Mouse (Mus musculus): ENCODE measurements around the gene Tssk6. TPM values are rescaled to one million over a fixed set of nuclear protein-coding genes. Genes with fewer than 3 reads are reported as not detected.
A peak's percentile ranks its signal among the peaks of the same experiment; 100 is the strongest.
"Not testable (repeated sequence)": the region's sequence is repeated elsewhere in the genome, so short reads cannot be mapped to it uniquely, and the experiment has no call there.

Tssk6 gene
- polyA plus RNA-seq, 1 experiment from 2014 or later: 4.5 TPM

DNA sequence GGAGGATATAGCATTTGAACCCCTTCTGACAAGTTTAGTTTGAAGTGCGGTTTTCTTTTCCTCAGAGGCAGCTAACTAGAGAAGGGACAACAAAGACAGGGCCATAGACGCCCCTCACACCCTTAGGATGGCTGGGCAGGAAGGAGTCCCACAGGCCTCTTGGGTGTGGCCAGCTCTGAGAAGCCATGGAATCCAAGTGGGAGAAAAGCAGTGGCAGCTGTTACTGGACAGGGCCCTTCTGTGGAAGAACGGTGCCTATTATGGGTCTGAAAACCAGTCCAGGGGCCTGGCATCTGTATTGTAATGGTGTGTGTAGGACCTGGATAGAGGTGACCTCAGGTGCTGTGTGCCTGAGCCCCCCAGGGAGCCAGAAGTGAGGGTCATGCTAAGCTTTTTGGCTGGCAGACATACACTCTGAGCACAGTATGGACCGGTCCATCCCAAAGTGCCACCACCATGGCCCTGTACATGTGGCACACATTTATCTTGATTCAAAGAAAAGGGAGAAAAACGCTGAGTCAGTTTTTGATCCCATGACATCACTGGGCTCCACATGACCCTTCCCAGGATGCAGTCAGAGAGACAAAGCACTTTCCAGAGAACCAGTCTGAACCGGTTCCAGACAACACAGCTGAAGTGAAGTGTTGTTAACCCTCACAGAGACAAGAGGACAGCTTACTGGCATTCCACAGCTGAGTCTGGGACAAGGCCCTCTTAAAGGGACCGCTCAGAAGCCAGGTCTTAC, 34.2 kb downstream of the Tssk6 start:
- no peak overlapping the region for H3K4me2 ChIP-seq
- peak; percentile 45; the same call in 1 of the 2 replicates for ATAC-seq (replicated peaks; ENCODE audit: low FRiP score)
- H3K36me3 ChIP-seq (ENCODE audit: control insufficient read depth, insufficient read depth, low read length): peaks cover 14% of the 10 kb centered on the region
- no peak overlapping the region for H3K4me3 ChIP-seq (ENCODE audit: low read depth, low read length)
- H3K27ac ChIP-seq (ENCODE audit: low read depth, low read length): no peak overlapping the region
- H3K9ac ChIP-seq (ENCODE audit: low read depth, low read length): no peak overlapping the region
- H3K9me3 ChIP-seq (ENCODE audit: control insufficient read depth, low read length): no peaks in the 10 kb centered on the region
- WGBS: 76% methylated on average over 7 of the region's 7 CpGs
- H3K27me3 ChIP-seq (replicated peaks; ENCODE audit: control insufficient read depth, insufficient read depth, low read length): no peaks in the 10 kb centered on the region
- H3K4me1 ChIP-seq (replicated peaks; ENCODE audit: control insufficient read depth, insufficient read depth, low read length): peaks cover 36% of the 10 kb centered on the region
- DNase-seq (ENCODE audit: low spot score): no peak

- Histone ChIP-seq H3K4me1 (replicated peaks; ENCODE audit: control insufficient read depth, insufficient read depth, low read length) (peaks cover 44% of the 10 kb centered on the region), H3K27ac (ENCODE audit: low read depth, low read length) (no peak overlapping the region), H3K27me3 (replicated peaks; ENCODE audit: control insufficient read depth, insufficient read depth, low read length) (no peaks in the 10 kb centered on the region), H3K36me3 (ENCODE audit: control insufficient read depth, insufficient read depth, low read length) (peaks cover 14% of the 10 kb centered on the region), H3K4me3 (ENCODE audit: low read depth, low read length) (no peak overlapping the region), H3K9ac (ENCODE audit: low read depth, low read length) (no peak overlapping the region), H3K4me2 (no peak overlapping the region), H3K9me3 (ENCODE audit: control insufficient read depth, low read length) (no peaks in the 10 kb centered on the region)
- DNase-seq (ENCODE audit: low spot score) (no peak), ATAC-seq (replicated peaks; ENCODE audit: low FRiP score) (no peak)
- WGBS: 60% methylated on average over 3 of the region's 3 CpGs
These were observed 35.5 kb downstream of the Tssk6 start for GRCm38 (mm10) chr8:69937466-69937865.

GRCm38 (mm10) chr8:69938245-69938982, 36.4 kb downstream of the Tssk6 start:
- H3K27me3 ChIP-seq (replicated peaks; ENCODE audit: control insufficient read depth, insufficient read depth, low read length): no peaks in the 10 kb centered on the region
- ATAC-seq (replicated peaks; ENCODE audit: low FRiP score): no peak
- no peak for DNase-seq (ENCODE audit: low spot score)
- H3K4me2 ChIP-seq: no peak overlapping the region
- H3K9me3 ChIP-seq (ENCODE audit: control insufficient read depth, low read length): no peaks in the 10 kb centered on the region
- no peak overlapping the region for H3K27ac ChIP-seq (ENCODE audit: low read depth, low read length)
- WGBS: 54% methylated on average over 6 of the region's 6 CpGs
- no peak overlapping the region for H3K9ac ChIP-seq (ENCODE audit: low read depth, low read length)
- peaks cover 14% of the 10 kb centered on the region for H3K36me3 ChIP-seq (ENCODE audit: control insufficient read depth, insufficient read depth, low read length)
- H3K4me1 ChIP-seq (replicated peaks; ENCODE audit: control insufficient read depth, insufficient read depth, low read length): peaks cover 44% of the 10 kb centered on the region
- H3K4me3 ChIP-seq (ENCODE audit: low read depth, low read length): no peak overlapping the region

DNA sequence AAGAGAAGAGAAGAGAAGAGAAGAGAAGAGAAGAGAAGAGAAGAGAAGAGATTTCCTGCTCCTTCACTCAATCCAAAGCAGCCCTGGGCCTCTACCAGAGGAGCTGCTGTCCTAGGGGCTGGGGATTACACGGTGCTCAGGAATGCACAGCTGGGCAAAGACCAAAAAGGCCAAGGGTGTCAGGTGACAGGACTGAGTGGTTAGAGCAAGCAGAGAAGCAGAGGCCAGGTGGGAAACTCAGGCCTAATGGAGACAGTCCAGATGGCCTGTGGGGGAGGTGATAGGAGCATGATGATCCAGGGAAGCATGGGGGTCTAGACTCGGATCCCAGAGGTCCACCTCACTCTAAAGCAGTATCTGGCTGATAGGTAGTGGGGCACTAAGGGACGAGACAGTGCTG, 37.6 kb downstream of the Tssk6 start:
- 0 out of 2 replicates have a peak overlapping the region, but pooled peaks have one; percentile 22 for H3K27ac ChIP-seq (ENCODE audit: low read depth, low read length)
- ATAC-seq (replicated peaks; ENCODE audit: low FRiP score): no peak
- H3K4me2 ChIP-seq: no peak overlapping the region
- DNase-seq (ENCODE audit: low spot score): no peak
- no peak overlapping the region for H3K9ac ChIP-seq (ENCODE audit: low read depth, low read length)
- 24% methylated on average over 3 of the region's 3 CpGs for WGBS
- peaks cover 55% of the 10 kb centered on the region for H3K4me1 ChIP-seq (replicated peaks; ENCODE audit: control insufficient read depth, insufficient read depth, low read length)
- no peak overlapping the region for H3K4me3 ChIP-seq (ENCODE audit: low read depth, low read length)
- no peaks in the 10 kb centered on the region for H3K27me3 ChIP-seq (replicated peaks; ENCODE audit: control insufficient read depth, insufficient read depth, low read length)
- H3K36me3 ChIP-seq (ENCODE audit: control insufficient read depth, insufficient read depth, low read length): peaks cover 11% of the 10 kb centered on the region
- no peaks in the 10 kb centered on the region for H3K9me3 ChIP-seq (ENCODE audit: control insufficient read depth, low read length)

DNA sequence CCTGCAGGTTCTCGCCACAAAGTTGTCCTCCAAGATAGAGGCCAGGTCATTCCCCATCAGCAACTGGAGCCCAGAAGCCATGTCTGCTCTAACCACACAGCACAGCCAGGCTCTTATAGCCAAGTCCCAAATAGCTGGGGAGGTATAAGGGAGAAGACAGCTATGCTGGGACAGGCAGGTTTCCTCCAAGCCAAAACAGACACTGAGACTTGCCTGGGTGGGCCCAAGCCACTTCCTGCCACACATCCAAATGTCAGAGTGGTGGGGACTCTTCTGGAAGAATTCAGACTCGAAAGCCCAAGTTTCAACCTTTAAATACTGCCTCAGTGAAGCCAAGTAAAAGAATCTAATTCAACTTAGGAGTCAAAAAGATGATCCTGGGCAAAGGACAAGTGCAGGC, 38.4 kb downstream of the Tssk6 start:
- Histone ChIP-seq H3K27ac (ENCODE audit: low read depth, low read length) (peak overlapping the region; percentile 57; the same call in 1 of the 2 replicates), H3K4me3 (ENCODE audit: low read depth, low read length) (no peak overlapping the region), H3K4me1 (replicated peaks; ENCODE audit: control insufficient read depth, insufficient read depth, low read length) (peaks cover 55% of the 10 kb centered on the region), H3K9me3 (ENCODE audit: control insufficient read depth, low read length) (no peaks in the 10 kb centered on the region), H3K4me2 (no peak overlapping the region), H3K9ac (ENCODE audit: low read depth, low read length) (no peak overlapping the region), H3K36me3 (ENCODE audit: control insufficient read depth, insufficient read depth, low read length) (peaks cover 9% of the 10 kb centered on the region), H3K27me3 (replicated peaks; ENCODE audit: control insufficient read depth, insufficient read depth, low read length) (no peaks in the 10 kb centered on the region)
- no peak for DNase-seq (ENCODE audit: low spot score)
- WGBS: 63% methylated on average over 2 of the region's 2 CpGs
- ATAC-seq (replicated peaks; ENCODE audit: low FRiP score): no peak

DNA sequence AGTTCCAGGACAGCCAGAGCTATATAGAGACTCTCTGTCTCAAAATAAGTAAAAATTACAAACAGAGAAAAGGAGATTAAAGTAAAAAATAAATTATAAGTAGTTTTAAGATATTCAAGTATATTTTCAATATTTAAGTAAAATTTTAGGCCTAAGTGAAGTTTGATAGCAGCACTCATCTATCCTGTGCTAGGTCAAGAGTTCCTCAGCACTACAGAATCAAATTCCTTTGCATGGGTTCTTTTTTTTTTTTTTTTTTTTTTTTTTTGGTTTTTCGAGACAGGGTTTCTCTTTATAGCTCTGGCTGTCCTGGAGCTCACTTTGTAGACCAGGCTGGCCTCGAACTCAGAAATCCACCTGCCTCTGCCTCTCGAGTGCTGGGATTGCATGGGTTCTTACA, 40.5 kb downstream of the Tssk6 start:
- not testable (repeated sequence) for ATAC-seq (replicated peaks; ENCODE audit: low FRiP score); H3K4me3 ChIP-seq (ENCODE audit: low read depth, low read length); H3K9ac ChIP-seq (ENCODE audit: low read depth, low read length); H3K9me3 ChIP-seq (ENCODE audit: control insufficient read depth, low read length); DNase-seq (ENCODE audit: low spot score); H3K27ac ChIP-seq (ENCODE audit: low read depth, low read length); H3K36me3 ChIP-seq (ENCODE audit: control insufficient read depth, insufficient read depth, low read length); H3K4me2 ChIP-seq; H3K27me3 ChIP-seq (replicated peaks; ENCODE audit: control insufficient read depth, insufficient read depth, low read length)
- H3K4me1 ChIP-seq (replicated peaks; ENCODE audit: control insufficient read depth, insufficient read depth, low read length): peaks cover 46% of the 10 kb centered on the region
- 74% methylated on average over 2 of the region's 3 CpGs for WGBS

GRCm38 (mm10) chr8:69950300-69950699, 48.3 kb downstream of the Tssk6 start:
- H3K4me1 ChIP-seq (replicated peaks; ENCODE audit: control insufficient read depth, insufficient read depth, low read length): peaks cover 9% of the 10 kb centered on the region
- ATAC-seq (replicated peaks; ENCODE audit: low FRiP score) (no peak), DNase-seq (ENCODE audit: low spot score) (no peak)
- H3K4me3 ChIP-seq (ENCODE audit: low read depth, low read length): no peak overlapping the region
- H3K27me3 ChIP-seq (replicated peaks; ENCODE audit: control insufficient read depth, insufficient read depth, low read length): no peaks in the 10 kb centered on the region
- no peaks in the 10 kb centered on the region for H3K9me3 ChIP-seq (ENCODE audit: control insufficient read depth, low read length)
- 84% methylated on average over 2 of the region's 2 CpGs for WGBS
- H3K4me2 ChIP-seq: no peak overlapping the region
- no peak overlapping the region for H3K9ac ChIP-seq (ENCODE audit: low read depth, low read length)
- H3K27ac ChIP-seq (ENCODE audit: low read depth, low read length): no peak overlapping the region
- H3K36me3 ChIP-seq (ENCODE audit: control insufficient read depth, insufficient read depth, low read length): peaks cover 6% of the 10 kb centered on the region; the same call in 1 of the 2 replicates
